Mouse (Mus musculus) bone marrow, adult 2 months (tissue): Measurements from ENCODE around the gene Gm21985. TPM values are rescaled to one million over a fixed set of nuclear protein-coding genes. Genes with fewer than 3 reads are reported as not detected.
A peak's percentile ranks its signal among the peaks of the same experiment; 100 is the strongest.

ENCODE experiments used
- H3K27ac ChIP-seq: fragments of 200-500 bp; 2 replicates; pipeline ENCODE4 v1.5.1; 2012; ENCODE audit warnings: low read depth, mild to moderate bottlenecking, control low read depth, inconsistent platforms, low read length; ENCODE audit not compliant: control insufficient read depth, poor library complexity, insufficient read depth
- H3K4me1 ChIP-seq: fragments of 200-500 bp; 2 replicates; pipeline ENCODE4 v1.6.1; 2011; ENCODE audit warnings: low read length; ENCODE audit not compliant: control insufficient read depth, insufficient read depth
- H3K4me3 ChIP-seq: fragments of 200-500 bp; replicated peaks from 2 replicates; pipeline ENCODE3; 2011; ENCODE audit warnings: mild to moderate bottlenecking, low read depth, low read length, control low read depth; ENCODE audit not compliant: control insufficient read depth
- CTCF ChIP-seq: fragments of 200-500 bp; IDR thresholded peaks from 2 replicates; pipeline ENCODE4 v1.5.1; 2011; ENCODE audit warnings: low read length, control low read depth; ENCODE audit not compliant: control insufficient read depth, insufficient read depth
- POLR2A ChIP-seq: fragments of 200-500 bp; IDR thresholded peaks from 2 replicates; pipeline ENCODE4 v1.6.1; 2011; ENCODE audit warnings: low read depth, mild to moderate bottlenecking, control low read depth, low read length, borderline replicate concordance; ENCODE audit not compliant: control insufficient read depth
- WGBS: fragments of 180-500 bp; shearing (Covaris S2); methylation state at CpG from one replicate; pipeline ENCODE4 v1.1.7; 2018; 5-methylcytosine and 5-hydroxymethylcytosine counted together
- polyA plus RNA-seq: library from polyadenylated mRNA; stranded (reverse); fragments of >200 nt; gene quantifications from 2 replicates; pipeline ENCODE4 v1.2.4, GENCODE M21; 2011; ENCODE audit warnings: low replicate concordance; ENCODE audit not compliant: missing spikeins, insufficient read depth, insufficient read length

Gene Gm21985
- polyA plus RNA-seq, 1 experiment, result 0.85 TPM

DNA sequence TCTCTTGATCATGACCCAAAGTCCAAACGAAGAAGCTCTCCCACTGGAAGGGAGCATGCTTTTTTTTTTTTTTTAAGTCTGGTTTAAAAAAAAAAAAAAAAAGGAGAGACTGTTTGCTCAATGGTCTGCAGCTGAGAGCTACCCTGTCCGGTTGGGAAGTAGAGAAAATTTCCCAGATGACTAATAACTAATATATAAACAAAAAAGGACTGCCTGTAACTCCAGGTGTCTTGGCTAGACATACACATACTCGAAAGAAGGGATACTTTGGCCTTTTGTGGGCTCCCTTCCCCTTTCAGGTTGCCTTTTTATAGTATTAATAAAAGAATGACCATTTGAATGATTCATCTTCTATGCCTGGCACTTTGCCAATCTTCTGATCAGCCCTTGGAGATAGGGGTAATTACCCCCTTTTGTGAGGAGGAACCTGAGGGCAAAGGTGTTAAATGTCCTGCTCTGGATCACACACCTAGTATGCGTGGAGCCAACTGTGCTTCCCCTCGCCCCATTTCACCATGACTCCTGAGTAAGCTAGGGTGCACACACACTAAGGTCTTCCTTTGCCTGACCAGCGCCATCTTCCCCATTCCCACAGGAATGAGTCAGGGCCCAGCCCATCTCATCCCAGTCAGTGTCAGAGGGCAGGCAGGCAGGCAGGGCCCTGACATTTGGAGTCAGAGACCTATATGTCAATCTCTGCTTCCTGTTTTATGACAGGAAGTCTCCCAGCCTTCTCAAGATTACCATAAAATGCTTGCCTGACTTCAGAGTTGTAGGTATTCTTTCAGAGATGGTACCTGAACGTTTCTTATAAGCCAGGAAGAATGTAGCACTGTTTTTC is 11.2 kb upstream of the Gm21985 start:
- Histone ChIP-seq H3K4me1 (no peaks in the 10 kb centered on the region; the same call in 1 of the 2 replicates), H3K27ac (no peak overlapping the region), H3K4me3 (no peak overlapping the region)
- TF ChIP-seq POLR2A (no peak), CTCF (no peak)
- 62% methylated on average over 7 of the region's 7 CpGs for WGBS

- TF ChIP-seq POLR2A (no peak), CTCF (peak; percentile 61)
- no peak within 1 kb of the TSS for H3K4me3 ChIP-seq
- WGBS, result 46% methylated on average over 10 of the region's 10 CpGs
- no peaks in the 10 kb centered on the region; the same call in 1 of the 2 replicates for H3K4me1 ChIP-seq
- H3K27ac ChIP-seq, result no peak within 1 kb of the TSS
Observed at GRCm38 (mm10) chr2:112259241-112259962, 6.7 kb upstream of the Gm21985 start, which contains the start of gene Nutm1. Nutm1 (minus strand) TSS chr2:112259291.

DNA sequence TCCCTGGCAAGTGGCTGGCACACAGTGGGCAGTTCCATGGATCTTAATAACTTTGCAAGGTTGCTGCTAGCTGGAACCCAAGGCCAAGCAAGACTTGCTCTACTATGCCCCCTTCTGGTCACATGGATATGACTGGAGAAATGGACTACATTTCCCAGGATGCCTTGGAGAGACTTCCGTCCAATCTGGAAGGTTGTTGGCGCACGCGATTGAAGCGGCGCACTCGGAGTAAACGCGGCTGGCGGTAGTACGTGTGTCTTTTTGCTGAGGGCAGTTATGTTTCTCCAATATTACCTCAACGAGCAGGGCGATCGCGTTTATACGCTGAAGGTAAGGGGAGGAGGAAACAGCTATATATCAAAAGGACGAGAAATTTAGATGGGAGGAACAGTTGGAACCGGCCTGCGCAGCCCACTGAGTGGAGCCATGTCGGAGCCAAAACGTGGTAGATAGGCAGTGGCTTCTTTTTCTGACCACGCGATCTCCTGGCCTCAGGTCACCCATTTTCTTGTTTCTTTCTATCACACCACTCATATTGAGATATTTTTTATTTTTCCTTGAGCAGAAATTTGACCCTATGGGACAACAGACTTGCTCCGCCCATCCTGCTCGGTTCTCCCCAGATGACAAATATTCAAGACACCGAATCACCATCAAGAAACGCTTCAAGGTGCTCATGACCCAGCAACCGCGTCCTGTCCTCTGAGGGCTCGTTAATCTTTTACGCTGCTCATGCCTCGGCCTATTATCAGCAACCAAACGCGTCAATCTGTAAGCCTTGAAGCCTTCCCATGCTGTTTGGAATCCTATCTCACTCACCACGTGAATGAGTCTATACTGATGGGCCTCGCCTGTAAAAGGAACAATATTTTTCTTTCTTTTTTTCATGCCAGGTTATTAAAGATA is 4.1 kb upstream of the Gm21985 start, which contains the start of gene Nop10:
Gene Nop10 (plus strand): TSS at position 179 of the 906 bp plus-strand sequence.
- WGBS, result under 1% methylated on average over 36 of the region's 36 CpGs
- TF ChIP-seq CTCF (peak; percentile 67), POLR2A (peak; percentile 79)
- Histone ChIP-seq H3K4me1 (no peaks in the 10 kb centered on the region), H3K4me3 (peak within 1 kb of the TSS; percentile 74), H3K27ac (0 out of 2 replicates have a peak within 1 kb of the TSS, but pooled peaks have one; percentile 16)

GRCm38 (mm10) chr2:112262779-112263295 is 3.3 kb upstream of the Gm21985 start:
- Histone ChIP-seq H3K4me3 (no peak overlapping the region), H3K4me1 (no peaks in the 10 kb centered on the region), H3K27ac (no peak overlapping the region)
- WGBS, result 24% methylated on average over 4 of the region's 4 CpGs
- 0 out of 2 replicates have a peak, but pooled peaks have one; percentile 12 for TF ChIP-seq CTCF
- no peak for TF ChIP-seq POLR2A

DNA sequence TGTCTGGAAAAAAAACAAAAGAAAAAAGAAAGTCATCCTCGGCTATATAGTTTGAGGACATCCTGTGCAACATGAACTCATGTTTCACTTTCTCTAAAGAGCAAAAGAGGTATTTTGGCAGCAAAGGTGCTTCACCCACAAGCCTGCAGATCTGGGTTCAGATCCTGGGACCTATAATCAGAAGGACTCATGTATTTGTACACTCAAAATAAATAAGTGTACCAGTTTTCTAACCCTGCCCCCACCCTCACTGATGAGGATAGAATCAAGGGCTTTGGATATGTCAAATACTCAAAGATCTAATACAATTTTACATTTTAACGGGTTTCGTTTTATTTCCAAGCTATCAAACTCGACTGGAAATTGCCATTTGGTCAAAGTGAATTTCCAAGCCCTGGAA is 1.8 kb upstream of the Gm21985 start:
- Histone ChIP-seq H3K4me3 (no peak overlapping the region), H3K4me1 (no peaks in the 10 kb centered on the region), H3K27ac (no peak overlapping the region)
- TF ChIP-seq POLR2A (no peak), CTCF (no peak)
- 61% methylated on average over 4 of the region's 4 CpGs for WGBS

GRCm38 (mm10) chr2:112265448-112266241 is 469 bp upstream of the Gm21985 start, which contains the start of gene Slc12a6:
Slc12a6 (plus strand) TSS chr2:112265825.
- TF ChIP-seq POLR2A (peak; percentile 39; the same call in 1 of the 2 replicates), CTCF (0 out of 2 replicates have a peak, but pooled peaks have one; percentile 5)
- Histone ChIP-seq H3K27ac (peak within 1 kb of the TSS; percentile 99), H3K4me3 (peak within 1 kb of the TSS; percentile 95), H3K4me1 (no peaks in the 10 kb centered on the region; the same call in 1 of the 2 replicates)
- under 1% methylated on average over 85 of the region's 85 CpGs for WGBS

DNA sequence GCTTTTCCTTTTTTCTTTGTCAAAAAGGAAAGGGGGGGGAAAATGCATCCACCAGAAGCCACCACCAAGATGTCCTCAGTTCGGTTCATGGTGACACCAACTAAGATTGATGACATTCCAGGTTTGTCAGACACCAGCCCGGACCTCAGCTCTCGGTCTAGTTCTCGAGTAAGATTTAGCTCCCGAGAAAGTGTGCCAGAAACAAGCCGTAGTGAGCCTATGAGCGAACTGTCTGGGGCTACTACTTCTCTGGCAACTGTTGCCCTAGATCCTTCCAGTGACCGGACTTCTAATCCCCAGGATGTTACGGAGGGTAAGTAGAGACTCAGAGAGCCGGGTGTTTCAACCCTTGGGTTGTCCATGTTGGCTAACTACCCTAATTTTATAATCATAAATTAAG is 666 bp downstream of the Gm21985 start:
- TF ChIP-seq POLR2A, result no peak
- no peak for TF ChIP-seq CTCF
- WGBS, result under 1% methylated on average over 10 of the region's 10 CpGs
- Histone ChIP-seq H3K27ac (peak overlapping the region; percentile 82), H3K4me1 (no peaks in the 10 kb centered on the region; the same call in 1 of the 2 replicates), H3K4me3 (peak overlapping the region; percentile 84)
